Mouse (Mus musculus) embryo, embryonic 10 days (tissue): ENCODE measurements at regions not wholly inside any gene's neighbourhood (a gene's known extent, or its start where the extent isn't known, plus 50 kb on each side); places are given as distances from the start of the nearest gene placed in this dataset.

Experiments used
- DNase-seq: peaks from one replicate; pipeline ENCODE4 v3.0.0-alpha.2; 2015; ENCODE audit warnings: low spot score

- DNase-seq = no peak
These were observed 370.1 kb upstream of the 3110018I06Rik start for GRCm38 (mm10) chr12:107118364-107118763.

GRCm38 (mm10) chr12:107119076-107119475, 369.4 kb upstream of the 3110018I06Rik start:
- DNase-seq = no peak

GRCm38 (mm10) chr12:107120486-107121186, 367.8 kb upstream of the 3110018I06Rik start:
- no peak for DNase-seq

- DNase-seq = no peak
These were observed 366.4 kb upstream of the 3110018I06Rik start for GRCm38 (mm10) chr12:107121990-107122389.

GRCm38 (mm10) chr12:107123661-107124060, 364.8 kb upstream of the 3110018I06Rik start:
- no peak for DNase-seq

GRCm38 (mm10) chr12:107124263-107124885, 364.1 kb upstream of the 3110018I06Rik start:
- no peak for DNase-seq

- DNase-seq = no peak
These were observed 363.2 kb upstream of the 3110018I06Rik start for GRCm38 (mm10) chr12:107125201-107125600.

- DNase-seq = no peak
These were observed 362.4 kb upstream of the 3110018I06Rik start for GRCm38 (mm10) chr12:107126056-107126455.

- DNase-seq = no peak
These were observed 360.8 kb upstream of the 3110018I06Rik start for GRCm38 (mm10) chr12:107127591-107127990.

GRCm38 (mm10) chr12:107129232-107129631, 359.2 kb upstream of the 3110018I06Rik start:
- no peak for DNase-seq

GRCm38 (mm10) chr12:107131351-107131750, 357.1 kb upstream of the 3110018I06Rik start:
- no peak for DNase-seq

GRCm38 (mm10) chr12:107131841-107132240, 356.6 kb upstream of the 3110018I06Rik start:
- no peak for DNase-seq

- DNase-seq = no peak
These were observed 355.9 kb upstream of the 3110018I06Rik start for GRCm38 (mm10) chr12:107132501-107132900.

- DNase-seq = no peak
These were observed 354.1 kb upstream of the 3110018I06Rik start for GRCm38 (mm10) chr12:107134353-107134752.

- no peak for DNase-seq
These were observed 349.6 kb upstream of the 3110018I06Rik start for GRCm38 (mm10) chr12:107138677-107139400.

GRCm38 (mm10) chr12:107140957-107141595, 347.4 kb upstream of the 3110018I06Rik start:
- DNase-seq = no peak

GRCm38 (mm10) chr12:107142226-107142625, 346.2 kb upstream of the 3110018I06Rik start:
- DNase-seq = no peak

GRCm38 (mm10) chr12:107146608-107147121, 341.8 kb upstream of the 3110018I06Rik start:
- no peak for DNase-seq

GRCm38 (mm10) chr12:107148451-107148850, 340.0 kb upstream of the 3110018I06Rik start:
- no peak for DNase-seq

GRCm38 (mm10) chr12:107151089-107151488, 337.3 kb upstream of the 3110018I06Rik start:
- no peak for DNase-seq

GRCm38 (mm10) chr12:107154668-107155067, 333.8 kb upstream of the 3110018I06Rik start:
- DNase-seq = no peak

- no peak for DNase-seq
These were observed 331.5 kb upstream of the 3110018I06Rik start for GRCm38 (mm10) chr12:107156791-107157428.
